Mouse (Mus musculus) embryonic fibroblast, embryonic 13.5 days (primary cell): ENCODE measurements around the gene Prps1l1.

Experiments
- CTCF ChIP-seq: IDR thresholded peaks from 2 replicates; pipeline ENCODE4 v1.5.1; 2011; ENCODE audit warnings: mild to moderate bottlenecking, control low read depth, low read length, moderate library complexity, borderline replicate concordance; ENCODE audit not compliant: insufficient read depth
- POLR2A ChIP-seq: IDR thresholded peaks from 2 replicates; pipeline ENCODE4 v1.6.1; 2011; ENCODE audit warnings: low read depth, mild to moderate bottlenecking, control low read depth, low read length, moderate library complexity

- no peak for TF ChIP-seq CTCF
- TF ChIP-seq POLR2A: no peak
These were observed 34.2 kb downstream of the Prps1l1 start for GRCm38 (mm10) chr12:35018679-35019237.
